Mouse (Mus musculus) yolk sac, embryonic 10.5 days (tissue): ENCODE results near the gene Gpr4.

ENCODE experiments used
- DNase-seq: peaks from one replicate; pipeline ENCODE4 v3.0.0-alpha.2; 2017; ENCODE audit warnings: low spot score

Gpr4 gene

GRCm38 (mm10) chr7:19265928-19266822, 53.8 kb downstream of the Gpr4 start:
- no peak for DNase-seq

DNA sequence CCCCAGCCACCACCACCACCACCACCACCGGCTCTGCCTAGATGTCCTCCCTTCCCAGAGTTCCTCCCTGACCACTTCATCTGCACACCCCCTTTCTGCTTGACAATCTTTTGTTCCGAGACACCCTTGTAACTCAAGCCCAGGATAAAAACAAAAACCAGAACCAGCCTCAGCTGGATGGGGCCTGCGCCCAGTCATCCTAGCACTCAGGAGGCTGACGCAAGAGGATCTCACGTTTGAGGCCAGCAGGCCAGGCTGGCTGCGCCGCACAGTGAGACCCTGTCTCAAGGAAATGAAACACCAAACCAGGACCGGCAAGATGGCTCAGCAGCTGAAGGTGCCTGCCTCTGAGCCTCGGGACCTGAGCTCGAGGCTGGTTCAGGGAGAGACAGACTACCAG, 54.7 kb downstream of the Gpr4 start:
- no peak for DNase-seq

DNA sequence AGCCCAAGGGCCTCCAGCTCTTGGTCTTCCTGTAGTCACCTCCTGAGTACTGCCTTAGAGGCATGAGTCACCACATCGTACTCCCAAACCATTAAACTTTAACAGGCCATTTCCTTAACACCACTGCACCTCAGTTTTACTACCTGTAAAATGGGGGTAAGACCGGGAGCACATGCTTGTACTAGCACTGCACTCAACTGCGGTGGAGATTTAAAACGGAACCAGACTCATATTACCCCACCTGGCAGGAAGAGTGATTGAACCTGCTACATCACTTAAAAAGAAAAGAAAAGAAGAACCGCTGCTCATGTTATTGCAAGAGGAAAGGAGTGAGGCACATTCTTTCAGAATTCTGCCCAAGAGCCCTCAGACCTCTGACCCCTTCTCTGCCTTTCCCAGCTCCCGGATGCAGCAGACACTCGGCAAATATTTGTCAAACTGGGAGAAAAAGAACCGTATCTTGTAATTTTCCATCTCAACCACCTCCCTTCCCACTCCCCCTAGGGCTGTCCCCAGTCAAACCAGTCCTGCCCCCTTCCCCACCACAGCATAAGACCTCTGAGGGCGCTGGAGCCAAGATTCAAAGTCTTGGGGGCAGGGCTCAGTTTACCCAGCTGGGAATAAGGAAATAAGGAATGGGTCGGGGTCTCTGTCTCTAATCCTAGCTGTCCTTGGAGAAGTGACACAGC, 56.8 kb downstream of the Gpr4 start:
- DNase-seq = peak; percentile 78

GRCm38 (mm10) chr7:19269721-19270441, 57.5 kb downstream of the Gpr4 start:
- peak; percentile 90 for DNase-seq

GRCm38 (mm10) chr7:19270509-19271237, 58.3 kb downstream of the Gpr4 start:
- DNase-seq = peak; percentile 72

DNA sequence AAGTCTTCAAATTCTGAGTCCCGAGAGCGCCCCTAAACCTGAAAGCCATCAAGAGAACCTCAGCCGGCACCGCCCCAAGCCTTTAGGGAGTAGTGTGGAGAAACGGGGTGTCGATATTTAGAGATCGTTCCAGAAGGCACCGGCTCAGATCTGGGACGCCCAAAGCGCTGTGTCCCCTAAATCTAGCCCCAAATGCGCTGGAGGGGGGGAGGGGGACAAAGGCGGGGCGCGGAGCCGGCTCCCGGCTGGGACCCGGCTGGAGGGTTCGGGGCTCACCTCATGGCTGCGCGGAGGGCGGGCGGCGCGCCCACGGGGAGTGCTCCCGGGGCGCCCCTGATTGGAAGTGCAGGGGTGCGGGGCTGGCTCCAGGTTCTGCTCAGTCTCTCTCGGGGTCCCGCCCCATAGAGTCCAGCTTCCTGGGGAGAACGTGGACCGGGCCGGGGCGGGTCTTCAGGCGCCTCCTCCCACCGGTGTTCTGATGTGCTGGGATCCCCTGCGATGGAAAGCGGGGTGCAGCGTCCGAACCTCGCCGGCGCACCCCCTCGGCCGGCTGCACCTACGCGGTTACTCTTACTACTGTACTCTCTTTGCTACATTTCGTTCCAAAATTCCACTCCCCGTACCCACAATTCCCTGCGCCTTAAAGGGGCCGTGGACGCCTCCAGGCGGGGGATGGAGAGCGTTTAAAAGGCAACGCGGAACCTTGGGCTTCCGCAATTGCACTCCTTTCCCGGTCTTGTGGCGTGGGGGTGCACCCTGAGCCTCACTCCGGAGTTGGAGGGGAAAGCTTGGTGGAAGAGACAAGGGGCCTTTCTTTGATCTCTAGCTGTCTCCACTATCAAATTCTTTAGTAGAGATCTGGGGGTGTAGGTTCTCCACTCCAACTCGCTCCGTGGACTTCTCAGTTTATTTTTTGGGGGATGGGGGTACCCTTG, 59.2 kb downstream of the Gpr4 start, which contains the start of gene Vasp:
Vasp (minus strand) TSS at position 580 of the 935 bp plus-strand sequence.
- DNase-seq = peak; percentile 85

- DNase-seq = peak; percentile 93
Observed at GRCm38 (mm10) chr7:19272173-19272764, 59.9 kb downstream of the Gpr4 start.
